Mouse (Mus musculus) neural tube, embryonic 10.5 days (tissue): ENCODE results near the gene Theg.

Experiments
- DNase-seq: peaks from one replicate; pipeline ENCODE4 v3.0.0-alpha.2; 2017; ENCODE audit warnings: low spot score; ENCODE audit errors: extremely low spot score

Theg gene

DNA sequence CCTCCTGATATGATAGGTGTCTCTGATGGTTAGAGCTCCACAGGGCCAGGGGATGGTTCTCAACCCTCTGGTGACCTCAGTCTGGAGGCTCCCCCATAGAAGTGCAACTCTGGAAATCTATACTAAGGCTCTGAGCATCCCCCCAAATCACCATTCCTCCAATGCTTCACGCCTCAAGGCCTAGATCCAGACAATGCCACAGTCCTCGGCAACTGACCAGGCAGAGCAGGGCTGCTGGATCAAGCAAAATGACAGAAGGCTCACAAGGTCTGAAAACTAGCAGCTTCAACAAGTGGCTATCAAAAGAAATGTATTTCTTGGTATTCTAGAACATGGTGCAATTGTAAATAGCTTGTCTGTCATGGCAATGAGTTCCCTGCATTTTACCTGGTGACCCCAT is 49.4 kb downstream of the Theg start:
- DNase-seq: no peak

- no peak for DNase-seq
Measured at GRCm38 (mm10) chr10:79537271-79537670, 49.9 kb downstream of the Theg start.

DNA sequence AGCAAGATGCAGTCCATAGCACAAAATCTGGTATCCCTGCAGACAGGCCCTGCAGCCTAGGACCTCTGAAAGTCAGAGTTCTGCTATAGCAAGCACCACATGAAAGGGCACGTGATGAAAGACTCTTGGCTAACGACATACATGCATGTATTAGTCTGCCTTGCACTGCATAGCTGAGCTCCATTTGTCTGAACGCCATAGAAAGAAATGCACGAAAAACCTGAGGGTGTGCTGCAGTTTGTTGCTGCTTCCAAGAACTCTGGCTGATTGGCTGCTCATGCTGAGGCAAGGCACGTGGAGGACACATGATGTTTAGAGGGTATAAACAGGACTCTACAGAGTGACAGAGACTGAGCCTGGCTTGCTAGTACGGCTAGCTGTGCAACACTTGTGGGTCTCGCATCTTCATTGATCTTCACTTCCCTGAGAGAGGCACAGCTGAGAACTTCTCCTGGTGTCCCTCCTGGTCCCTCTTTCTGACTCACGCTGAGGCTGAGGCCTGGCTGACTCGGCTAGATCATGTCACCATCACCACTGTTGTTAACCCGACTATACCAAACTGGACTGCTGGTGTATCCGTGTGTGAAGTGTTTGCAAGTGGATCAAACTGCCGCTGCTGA is 50.6 kb downstream of the Theg start:
- DNase-seq: no peak

DNA sequence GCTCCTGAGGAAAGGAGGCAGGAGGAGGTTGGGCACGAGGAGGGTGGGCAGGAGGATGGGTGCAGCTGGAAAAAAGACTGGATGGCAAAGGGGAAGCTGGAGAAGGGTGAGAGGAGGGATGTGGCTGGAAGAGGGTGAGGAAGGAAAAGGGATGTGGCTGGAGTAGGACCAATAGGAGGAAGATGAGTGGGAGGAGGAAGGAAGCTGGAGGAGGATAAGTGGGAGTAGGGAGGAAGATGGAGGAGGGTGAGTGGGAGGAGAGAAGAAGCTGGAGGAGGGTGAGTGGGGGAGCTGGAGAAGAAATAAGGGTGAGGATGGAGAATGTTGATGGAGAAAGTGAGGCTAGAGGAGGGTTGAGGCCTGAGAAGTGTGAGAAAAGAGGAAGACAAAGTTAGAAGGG is 51.7 kb downstream of the Theg start:
- DNase-seq: no peak

- DNase-seq: no peak
Measured at GRCm38 (mm10) chr10:79534426-79534825, 52.7 kb downstream of the Theg start.

- DNase-seq: peak; percentile 79
Measured at GRCm38 (mm10) chr10:79533126-79533911, 53.8 kb downstream of the Theg start, which contains the start of gene Plpp2. TSS of gene Plpp2 (minus strand) at chr10:79533796.

DNA sequence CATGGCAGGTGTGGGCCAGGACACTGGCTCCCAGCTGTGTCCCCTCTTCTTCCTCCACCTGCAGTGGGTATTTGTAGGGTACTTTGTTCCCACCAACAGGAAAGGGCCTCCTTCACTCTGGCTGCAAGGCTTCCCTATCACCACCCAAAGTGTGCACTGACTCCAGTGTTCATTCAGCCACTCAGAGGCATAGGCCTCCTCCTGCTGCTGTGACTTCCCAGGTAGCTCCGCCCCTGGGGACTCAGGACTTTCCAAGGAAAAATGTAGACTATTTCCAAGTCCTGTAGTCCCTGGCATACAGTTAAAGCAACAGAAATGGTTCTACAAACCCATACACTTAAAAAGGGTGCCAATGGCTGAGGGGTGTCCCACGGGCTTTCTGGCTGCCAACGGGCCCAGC is 54.5 kb downstream of the Theg start:
- DNase-seq: peak; percentile 30

GRCm38 (mm10) chr10:79531593-79531992 is 55.5 kb downstream of the Theg start:
- DNase-seq: no peak

DNA sequence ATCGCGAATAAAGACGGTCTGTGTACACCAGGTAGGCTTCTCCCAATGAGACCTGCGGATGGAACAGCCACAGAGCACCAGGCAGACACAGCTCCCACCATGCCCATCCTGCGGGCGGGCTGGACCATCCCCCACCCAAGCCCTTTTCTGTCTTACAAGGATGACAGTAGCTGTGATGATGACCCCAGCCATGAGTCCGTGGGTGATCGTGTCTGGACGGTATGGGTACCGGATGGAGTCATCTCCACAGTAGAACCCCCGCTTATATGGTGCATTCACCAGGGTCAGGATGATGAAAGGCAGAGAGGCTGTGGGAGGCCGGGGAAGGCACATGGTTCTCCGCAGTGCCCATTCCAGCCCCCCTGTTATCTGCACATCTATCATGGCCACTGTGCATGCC is 56.4 kb downstream of the Theg start:
- no peak for DNase-seq

DNA sequence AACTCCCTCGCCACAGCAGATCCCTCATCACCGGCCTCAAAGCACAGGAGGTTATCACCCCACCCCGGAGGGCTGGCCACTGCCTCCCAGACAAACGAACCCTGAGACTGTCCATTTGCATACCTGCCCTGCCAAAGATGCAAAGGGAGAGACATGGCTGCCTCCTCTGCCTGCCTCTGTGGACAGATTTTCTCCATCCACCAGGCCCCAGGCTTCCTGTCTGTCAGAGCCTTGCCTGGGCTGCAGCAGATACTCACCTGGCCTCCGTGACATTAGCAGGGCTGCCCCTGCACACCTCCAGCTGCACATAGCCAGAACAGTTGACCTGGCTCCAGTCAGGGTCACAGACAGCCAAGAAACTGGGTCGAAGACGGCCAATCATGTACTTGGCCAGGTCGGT is 56.9 kb downstream of the Theg start:
- no peak for DNase-seq

DNA sequence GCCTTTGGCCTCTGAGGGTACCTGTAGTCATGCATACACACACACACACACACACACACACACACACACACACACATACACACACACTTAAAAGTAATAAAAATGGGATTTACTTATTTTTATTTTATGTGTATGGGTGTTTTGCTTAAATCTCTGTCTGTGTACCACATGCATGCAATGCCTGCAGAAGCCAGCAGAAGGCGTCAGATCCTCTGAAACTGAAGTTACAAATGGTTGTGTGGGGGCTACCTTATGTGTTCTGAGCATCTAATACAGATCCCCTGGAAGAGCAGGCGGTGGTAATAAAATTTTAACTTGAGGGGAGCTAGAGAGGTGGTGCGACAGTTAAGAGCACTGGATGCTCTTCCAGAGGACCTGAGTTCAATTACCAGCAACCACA is 59.0 kb downstream of the Theg start:
- DNase-seq: no peak

- DNase-seq: no peak
Measured at GRCm38 (mm10) chr10:79527453-79527845, 59.7 kb downstream of the Theg start.

- DNase-seq: no peak
Measured at GRCm38 (mm10) chr10:79526661-79527452, 60.3 kb downstream of the Theg start.
